Mouse (Mus musculus) hindlimb bud, embryonic 11.5 days (tissue): Measurements from ENCODE around the gene Cast.

ENCODE experiments used
- DNase-seq: peaks from one replicate; pipeline ENCODE4 v3.0.0-alpha.2; 2012; ENCODE audit warnings: low read depth, low spot score; ENCODE audit errors: extremely low spot score

The Cast gene

DNA sequence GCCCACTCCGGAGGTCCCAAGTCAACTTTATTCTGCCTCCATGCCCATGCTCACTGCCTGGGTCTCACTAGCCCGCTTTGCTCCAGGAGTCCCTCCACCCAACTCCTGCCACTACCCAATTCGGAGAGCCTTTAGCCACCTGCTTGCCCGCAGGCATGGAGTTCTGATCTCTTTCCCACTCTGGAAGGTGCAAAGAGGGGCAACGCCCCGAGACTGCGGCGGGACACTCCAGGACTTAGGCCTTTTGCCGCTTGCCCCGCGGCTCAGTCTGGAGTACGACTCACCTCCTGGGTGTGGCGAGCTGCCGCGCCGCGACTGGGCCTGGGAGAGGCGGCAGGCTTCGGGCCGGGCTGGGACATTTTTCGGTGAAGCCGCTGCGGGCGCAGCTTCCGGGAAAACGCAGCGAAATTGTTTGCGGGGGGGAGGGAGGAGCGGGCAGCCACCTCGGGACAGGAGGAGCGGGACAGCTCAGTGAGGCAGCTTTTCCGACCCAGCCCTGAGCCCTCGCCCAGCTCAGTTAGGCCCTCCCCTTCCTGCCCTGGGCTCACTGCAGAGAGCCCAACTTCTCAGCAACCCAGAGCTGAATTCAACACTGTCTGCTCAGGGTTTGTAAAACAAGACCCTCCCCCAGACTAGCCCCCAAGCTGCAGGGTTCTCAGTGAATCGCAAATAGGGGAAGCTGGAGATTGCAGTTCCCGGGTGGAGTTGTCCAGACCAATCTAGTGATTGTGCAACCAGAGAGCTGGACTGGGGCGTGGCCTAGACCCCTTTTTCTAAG is at the start of gene Cast:
Gene Cast (minus strand): TSS at position 659 of the 778 bp plus-strand sequence.
- DNase-seq = no peak

DNA sequence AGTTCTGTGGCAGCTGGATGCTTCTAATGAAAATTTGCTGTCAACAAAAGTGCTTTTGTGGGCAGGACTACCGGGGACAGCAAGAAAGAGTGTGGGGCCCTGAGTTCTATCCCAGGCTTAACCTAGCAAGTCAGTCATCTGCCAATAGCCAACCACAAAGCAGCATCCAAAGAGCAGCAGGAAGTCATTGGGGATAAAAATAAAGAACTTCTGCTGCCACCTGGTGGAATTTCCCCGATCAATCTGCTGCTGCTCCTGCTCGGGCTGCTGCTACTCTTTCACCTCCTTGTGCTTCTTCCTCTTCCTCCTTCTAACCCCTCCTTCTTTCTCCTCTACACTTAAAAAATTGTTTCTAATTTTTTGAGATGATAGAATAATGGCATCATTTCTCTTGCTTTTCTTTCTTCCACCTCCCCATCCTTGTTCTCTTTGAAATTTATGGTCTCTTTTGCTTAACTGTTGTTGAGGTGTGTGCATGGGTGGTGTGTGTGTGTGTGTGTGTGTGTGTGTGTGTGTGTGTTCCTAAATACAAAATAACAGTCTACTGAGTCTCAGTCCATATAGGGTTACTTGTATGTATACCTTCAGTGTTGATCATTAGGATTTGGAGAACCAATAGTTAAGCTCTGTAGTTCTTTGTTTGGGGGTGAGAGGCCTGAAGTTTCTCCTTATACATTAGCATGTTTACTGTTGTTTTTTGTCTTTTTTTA is 45.9 kb upstream of the Cast start:
- DNase-seq = peak; percentile 20

DNA sequence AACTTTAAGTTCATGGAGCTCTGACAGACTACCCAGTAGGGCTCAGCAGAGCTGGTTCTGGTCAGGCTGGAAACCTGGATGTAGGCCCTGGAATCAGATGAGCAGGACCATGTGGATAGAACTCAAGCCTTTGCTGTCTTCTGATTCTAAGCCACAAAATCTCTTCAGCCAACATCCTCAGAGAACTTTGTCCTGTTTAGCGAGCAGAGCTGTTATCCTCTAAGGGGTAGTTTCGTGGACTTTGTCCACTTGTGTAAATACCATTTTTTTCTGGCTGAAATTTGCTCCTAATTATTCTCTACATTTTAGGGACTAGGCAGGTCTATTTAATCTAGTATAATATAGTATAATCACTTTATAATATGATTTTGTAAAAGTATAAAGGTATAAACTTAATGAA is 42.2 kb upstream of the Cast start:
- DNase-seq = no peak

DNA sequence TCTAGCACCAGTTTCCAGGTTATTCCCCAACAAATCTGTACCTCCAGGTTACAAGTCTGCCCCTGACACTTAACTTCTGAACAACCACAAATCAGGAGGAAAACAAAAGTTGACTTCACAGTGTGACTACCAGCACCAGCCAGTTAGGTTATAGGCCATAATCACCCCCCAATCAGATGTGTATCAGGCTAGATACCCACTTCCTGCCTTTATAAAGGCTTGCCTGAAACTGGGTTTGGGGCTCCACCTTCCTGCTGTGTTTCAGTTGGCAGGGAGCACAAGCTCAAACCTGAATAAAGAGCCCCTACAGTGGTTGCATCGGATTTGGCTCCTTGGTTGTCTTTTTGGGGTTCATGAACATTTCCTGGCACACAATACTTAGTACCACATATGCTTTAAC is 37.3 kb upstream of the Cast start:
- no peak for DNase-seq

DNA sequence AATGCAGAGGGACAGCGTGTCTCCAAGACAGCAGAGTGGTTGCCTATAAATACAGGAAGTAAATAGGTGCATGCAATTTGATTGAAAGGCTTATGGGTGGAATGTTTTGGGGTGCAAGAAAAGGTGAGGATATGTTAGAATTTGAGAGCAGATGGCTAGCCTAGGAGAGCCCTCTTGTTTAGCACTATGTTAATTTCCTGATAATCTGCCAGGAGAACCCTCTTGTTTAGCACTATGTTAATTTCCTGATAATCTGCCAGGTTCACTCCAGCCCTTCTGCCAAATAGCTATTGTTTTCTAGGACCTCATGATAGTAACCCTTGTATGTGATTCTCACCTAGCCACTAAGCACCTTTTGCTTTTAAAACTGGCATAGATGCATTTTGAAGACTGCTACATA is 25.9 kb upstream of the Cast start:
- no peak for DNase-seq

DNA sequence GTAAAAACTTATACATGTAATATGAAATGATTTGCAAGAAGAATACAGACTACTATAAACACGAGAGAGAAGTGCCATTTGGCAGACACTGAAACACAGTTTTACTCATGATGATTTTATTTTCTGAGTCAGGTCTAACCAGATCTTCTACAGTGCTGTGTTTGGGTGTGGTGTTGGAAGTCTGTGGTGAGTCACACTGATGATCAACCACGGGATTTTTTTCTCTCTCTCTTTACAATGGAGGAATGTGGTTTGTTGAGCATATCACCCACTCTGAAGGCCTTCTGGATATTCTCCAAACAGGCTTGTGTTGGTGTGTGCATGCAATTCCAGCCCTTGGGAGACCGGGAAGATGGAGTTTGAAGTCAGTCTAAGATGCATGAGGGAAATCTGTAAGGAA is 13.5 kb upstream of the Cast start:
- DNase-seq = no peak

DNA sequence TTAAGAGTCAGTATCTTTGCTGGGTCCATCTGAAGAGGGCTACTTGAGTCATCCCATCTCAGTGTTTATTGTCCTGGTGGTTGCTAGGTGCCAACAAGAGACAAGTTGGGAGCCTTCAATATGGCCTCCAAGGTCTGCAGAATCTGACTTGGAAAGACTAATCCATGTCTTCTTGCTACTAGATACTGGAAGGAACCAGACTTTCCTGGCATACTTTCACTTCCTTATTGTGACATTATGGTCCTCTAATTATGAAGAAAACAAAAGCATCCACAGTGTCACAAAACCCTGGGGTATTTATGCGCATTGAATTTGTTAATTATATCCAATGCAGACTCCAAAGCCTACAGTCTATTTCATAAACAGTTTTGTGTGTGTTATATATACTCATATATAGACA is 7.1 kb upstream of the Cast start:
- DNase-seq = no peak

DNA sequence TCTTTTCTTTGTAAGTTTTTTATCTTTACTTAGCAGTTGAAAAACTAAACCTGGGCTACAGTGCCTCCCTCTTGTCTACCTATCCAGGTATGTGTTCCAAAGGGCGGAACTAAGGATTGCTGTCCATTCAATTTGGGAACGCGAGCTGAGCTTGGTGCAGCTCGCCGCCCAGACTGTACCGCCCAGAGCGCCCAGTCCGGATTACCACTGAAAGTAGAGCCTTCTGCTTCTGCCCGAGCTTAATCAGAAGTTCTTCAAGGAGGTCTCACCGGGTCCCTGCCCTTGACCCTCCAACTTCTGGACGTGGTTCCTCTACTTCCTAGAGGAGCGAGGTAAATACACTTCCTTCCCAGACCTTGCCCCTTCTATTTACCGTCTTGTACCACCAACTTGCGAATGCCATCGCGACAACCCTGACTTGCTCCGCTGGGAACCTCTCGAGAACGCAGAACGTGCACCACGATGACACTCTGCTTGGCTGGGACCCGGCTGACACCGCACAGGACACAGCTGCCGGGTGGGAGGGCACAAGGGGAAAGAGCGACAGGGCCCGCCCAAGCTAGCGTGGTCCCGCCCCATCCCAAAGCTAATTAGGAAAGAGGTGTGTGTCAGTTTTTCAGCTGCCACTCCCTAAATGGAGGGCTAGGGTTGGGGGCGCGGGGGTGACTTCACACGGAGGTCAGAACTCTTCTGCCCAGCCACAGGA is 1.0 kb downstream of the Cast start:
- DNase-seq = no peak

DNA sequence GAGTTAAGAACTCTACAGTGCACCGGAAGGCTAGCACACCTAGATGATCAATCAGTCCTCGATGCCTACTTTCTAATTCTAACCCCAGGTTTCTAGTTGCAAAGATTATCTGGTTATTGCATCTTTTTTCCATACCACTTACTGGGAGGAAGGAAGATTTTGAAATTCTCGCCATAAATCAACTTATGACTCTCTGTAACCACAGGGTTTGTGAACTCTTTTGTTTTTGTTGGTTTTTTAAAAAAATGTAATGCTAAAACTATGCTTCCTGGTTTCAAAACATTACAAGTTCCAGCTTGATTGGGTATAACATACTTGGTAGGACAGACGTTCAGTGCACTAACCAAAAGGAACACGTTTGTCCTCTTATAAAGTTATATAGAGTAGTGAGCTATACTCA is 1.7 kb downstream of the Cast start:
- no peak for DNase-seq

DNA sequence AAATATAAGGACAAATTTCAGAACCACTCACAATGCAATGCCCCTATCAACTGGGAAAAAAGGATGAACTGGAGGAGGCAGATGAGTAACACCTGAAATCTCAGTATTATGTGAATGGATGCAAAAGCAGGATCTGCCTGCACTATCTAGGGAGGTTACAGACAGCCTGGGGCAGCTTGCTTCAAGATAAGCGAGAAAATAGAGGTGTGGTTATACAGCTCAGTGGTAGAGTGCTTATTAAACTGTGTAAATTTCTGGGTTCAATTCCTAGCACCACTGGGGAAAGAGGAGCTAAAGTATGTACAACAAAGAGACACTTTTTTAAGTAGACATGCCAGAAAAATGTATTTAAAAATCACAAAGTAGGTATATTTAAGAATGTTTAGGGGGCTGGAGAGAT is 14.2 kb downstream of the Cast start:
- no peak for DNase-seq

DNA sequence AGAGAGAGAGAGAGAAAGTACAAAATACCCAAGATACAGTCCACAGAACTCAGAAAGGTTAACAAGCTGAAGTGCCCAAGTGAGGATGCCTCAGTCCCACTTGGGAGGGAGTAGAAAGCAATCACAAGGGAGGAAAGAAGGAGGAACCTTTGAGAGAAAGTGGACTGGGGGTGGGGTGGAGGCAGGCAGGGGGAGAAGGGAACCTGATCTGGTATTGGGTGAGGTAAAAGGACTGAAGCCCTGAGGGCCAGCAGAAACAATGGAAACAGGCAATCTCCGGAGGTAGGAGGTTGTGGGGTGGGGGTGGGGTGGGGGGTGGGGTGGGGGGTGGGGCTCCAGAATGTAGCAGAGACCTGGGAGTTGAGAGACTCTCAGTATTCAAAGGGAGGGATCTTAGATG is 20.9 kb downstream of the Cast start:
- DNase-seq = no peak

DNA sequence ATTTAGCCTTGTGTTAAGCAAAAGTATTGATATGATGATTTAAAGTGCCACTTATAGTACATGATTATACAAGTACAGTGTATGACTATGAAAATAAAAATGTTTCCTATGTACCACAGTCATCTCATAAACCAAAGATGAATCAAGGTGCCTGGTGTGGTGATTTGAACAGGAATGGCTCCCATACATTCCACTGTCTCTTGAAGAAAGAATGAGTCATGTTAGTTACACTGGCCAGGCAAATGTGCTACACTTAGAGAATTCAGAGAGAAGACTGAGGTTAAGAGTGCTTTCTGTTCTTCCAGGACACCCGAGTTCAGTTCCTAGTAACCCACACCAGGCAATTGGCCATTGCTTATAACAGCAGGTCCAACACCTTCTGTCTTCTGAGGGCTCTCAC is 36.5 kb downstream of the Cast start:
- no peak for DNase-seq

DNA sequence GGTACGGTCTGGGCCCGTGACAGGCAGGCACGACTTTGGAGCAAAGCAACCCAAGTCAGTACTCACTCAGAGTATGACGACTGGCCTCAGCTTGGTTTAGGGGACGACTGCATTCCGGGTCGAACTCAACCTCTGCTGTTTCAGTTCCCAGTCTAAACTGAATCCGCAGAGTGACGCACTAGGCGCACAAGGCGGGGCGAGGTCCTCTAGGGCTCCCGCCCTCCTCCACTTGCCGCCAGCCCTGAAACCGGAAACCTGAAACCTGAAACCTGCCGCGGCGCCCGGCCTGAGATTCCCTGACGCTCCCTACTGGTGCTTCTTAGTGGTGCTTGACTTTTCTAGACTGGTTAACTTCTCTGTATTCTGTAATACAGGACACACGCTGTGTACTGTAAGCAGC is 38.1 kb downstream of the Cast start:
- DNase-seq = peak; percentile 82

DNA sequence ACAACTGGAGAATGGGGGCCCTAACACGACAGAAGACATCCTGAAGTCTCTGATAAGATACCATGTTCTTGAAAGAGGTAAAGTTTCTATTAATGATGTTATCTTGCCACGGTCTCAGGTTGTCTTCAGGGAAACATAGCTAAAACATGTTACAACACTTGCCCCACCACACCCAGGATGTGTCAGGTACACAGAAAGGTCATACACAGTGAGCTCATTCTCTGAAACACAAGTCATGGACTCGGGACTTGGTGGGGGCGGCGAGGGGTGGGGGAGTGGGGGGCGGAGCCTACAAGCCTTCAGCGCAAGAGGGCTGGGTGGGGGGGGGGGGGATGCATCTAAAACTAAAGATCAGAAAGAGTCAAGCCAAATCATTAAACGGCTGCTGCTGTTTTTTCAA is 38.7 kb downstream of the Cast start:
- no peak for DNase-seq

DNA sequence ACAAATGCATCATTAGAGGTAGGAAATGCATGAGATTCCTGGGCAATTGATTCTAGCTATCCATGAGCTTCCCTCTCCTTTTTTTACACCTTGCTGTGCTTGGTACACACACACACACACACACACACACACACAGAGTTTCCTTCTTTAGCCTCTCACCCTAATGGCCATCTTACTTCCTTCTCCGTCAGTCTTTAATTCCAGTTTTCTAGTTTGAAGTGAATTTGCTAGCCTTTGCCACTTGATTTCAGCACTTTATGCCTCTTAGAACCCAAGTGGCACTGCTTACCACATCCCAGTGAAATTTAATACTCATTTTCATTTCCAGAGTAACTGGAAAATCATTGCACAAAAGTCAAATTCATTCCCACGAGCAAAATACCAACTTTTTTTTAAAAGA is 41.4 kb downstream of the Cast start:
- DNase-seq = no peak

DNA sequence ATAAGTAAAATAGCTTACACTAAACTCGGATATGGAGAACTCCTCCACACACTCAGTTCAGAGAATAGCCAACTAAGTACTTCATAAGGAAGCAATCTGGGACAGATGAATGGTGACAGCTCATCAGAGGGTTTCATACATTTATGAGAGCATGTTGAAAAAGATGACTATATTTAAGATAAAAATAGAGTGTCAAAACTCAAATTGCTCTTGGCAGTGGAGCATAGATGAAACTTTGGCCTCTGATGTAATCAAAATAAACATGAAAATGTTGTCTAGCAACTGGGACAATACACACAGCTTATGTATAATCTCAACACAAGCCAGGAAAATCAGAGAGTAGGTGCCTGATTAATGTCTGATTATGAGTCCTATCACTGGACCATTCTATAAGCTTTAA is 45.9 kb downstream of the Cast start:
- DNase-seq = no peak

DNA sequence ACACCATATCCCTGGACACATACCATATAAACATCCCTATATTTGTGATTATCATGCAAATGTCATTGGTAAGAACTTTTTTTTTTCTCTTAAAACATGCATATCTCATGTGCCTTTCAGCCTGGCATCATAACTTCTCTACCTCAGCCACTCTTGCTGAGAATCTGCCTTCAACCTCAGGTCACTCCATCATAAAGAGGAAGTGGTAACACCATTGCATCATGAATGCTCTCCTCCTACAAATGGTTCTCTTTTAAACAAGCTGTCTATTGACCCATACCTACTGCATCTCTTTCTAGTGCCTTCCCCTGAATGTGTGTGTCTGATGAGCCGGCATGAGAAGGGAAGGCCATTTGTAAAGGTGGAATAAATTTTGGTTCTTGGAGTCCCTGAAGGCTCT is 49.5 kb downstream of the Cast start:
- DNase-seq = no peak

DNA sequence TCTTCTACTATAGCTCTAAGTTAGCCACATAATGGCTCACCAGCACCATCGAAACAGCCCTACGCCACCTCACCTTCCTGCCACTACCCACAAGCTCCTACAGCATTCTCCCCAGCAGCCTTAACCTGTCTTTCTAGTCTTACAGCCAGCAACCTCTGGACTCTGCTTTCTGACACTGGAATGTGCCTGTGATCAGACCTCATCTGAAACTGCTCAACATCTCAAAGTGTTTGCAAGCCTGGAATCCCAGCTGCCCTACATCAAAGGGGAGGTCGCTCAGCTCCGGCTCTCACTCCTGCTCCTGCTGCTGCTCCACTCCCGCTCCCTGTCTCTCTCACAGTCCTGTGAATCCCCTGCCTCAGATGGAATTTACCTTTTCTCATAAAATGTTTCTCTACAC is 65.4 kb downstream of the Cast start:
- DNase-seq = peak; percentile 12

DNA sequence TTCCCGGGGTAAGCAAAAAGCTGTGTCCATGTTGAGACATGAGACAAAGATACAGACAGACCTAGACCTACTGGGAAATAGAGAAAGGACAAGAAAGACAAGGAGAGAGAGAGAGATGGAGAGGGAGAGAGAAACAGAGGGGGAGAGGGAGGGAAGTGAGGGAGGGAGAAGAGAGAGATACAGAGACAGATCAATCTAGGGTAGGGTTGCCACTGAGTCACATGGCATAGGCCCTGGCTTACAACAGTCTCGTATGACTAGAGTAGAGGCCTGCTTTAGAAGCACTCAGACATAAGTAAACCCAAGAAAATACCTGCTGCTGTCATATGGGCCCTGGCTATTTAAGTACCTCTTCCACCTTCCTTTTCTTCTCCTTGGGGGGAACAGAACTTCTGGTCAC is 72.2 kb downstream of the Cast start:
- DNase-seq = no peak

DNA sequence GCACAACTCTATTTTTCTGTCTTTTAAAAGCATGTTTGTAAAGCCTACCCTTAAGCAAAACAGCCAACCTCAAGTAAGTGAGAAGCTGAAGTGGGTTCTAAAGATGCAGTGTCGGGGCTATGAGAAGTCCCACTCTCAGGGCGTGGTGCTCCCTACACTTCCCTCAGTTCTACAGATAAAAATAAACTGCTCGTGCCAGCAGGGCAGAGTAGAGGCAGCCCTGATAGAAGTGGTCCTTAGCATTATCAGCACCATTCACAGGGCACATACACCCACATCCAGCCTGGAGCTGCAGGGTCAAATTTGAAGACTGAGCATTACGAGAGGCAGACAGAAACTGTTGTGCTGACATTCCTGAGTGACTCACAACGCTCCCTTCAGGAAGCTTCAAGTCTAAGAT is 72.8 kb downstream of the Cast start:
- DNase-seq = no peak

DNA sequence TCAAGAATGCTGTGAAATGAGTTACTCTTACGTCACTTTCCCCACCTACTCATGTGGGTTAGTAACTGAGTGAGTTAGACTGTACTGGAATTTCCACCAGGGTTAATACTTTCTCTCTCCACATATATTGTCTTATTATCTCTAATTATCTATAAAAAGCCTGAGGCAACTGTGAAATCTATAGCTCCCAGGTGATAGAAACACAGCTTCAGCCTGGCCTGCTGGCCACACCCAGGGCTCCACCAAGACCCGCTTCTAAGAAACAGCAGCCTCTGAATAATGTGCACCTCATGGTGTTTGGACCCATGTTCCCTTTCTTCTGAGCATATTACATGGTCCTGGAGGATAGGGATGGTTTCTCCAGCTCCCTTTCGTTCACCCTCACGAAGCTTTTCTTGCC is 74.9 kb downstream of the Cast start:
- DNase-seq = no peak

DNA sequence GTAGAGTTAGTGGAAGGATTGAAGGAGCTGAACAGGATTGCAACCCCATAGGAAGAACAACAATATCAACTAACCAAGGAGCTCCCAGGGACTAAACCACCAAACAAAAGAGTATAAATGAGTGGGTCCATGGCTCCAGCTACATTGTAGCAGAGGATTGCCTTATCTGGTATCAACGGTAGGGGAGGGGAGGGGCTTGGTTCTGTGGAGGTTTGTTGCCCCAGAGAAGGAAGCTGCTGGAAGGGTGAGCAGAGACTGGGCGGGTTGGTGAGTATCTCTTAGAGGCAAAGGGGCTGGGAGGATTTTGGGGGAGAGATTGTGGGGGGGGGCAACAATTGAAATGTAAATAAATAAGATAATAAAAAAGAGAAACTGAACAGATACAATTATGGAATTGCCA is 89.6 kb downstream of the Cast start:
- no peak for DNase-seq
